Mouse (Mus musculus): ENCODE measurements at regions not wholly inside any gene's neighbourhood (a gene's known extent, or its start where the extent isn't known, plus 50 kb on each side); places are given as distances from the start of the nearest gene placed in this dataset.

- ATAC-seq (ENCODE audit: low FRiP score, low TSS enrichment), result no peak
- no peaks in the 10 kb centered on the region for H3K9me3 ChIP-seq (ENCODE audit: low read length)
- H3K9ac ChIP-seq (replicated peaks; ENCODE audit: low read length), result no peak overlapping the region
- H3K27ac ChIP-seq (ENCODE audit: low read length), result no peak overlapping the region
- no peak overlapping the region for H3K4me3 ChIP-seq (ENCODE audit: low read length)
- H3K4me2 ChIP-seq (replicated peaks; ENCODE audit: low read depth, low read length), result no peak overlapping the region
- H3K4me1 ChIP-seq (ENCODE audit: insufficient read depth, low read length), result no peaks in the 10 kb centered on the region
- H3K36me3 ChIP-seq (ENCODE audit: insufficient read depth, low read length), result no peaks in the 10 kb centered on the region
- H3K27me3 ChIP-seq (ENCODE audit: insufficient read depth, low read length), result no peaks in the 10 kb centered on the region
- WGBS, result 88% methylated on average over 3 of the region's 3 CpGs
These were observed 142.3 kb upstream of the Otx2 start for GRCm38 (mm10) chr14:48815941-48816340.

GRCm38 (mm10) chr14:48815231-48815728, 141.7 kb upstream of the Otx2 start:
- ATAC-seq (ENCODE audit: low FRiP score, low TSS enrichment), result no peak
- WGBS, result 72% methylated on average over 8 of the region's 8 CpGs
- H3K4me3 ChIP-seq (ENCODE audit: low read length), result no peak overlapping the region
- no peak overlapping the region for H3K9ac ChIP-seq (replicated peaks; ENCODE audit: low read length)
- H3K4me1 ChIP-seq (ENCODE audit: insufficient read depth, low read length), result no peaks in the 10 kb centered on the region
- no peaks in the 10 kb centered on the region for H3K9me3 ChIP-seq (ENCODE audit: low read length)
- no peak overlapping the region for H3K27ac ChIP-seq (ENCODE audit: low read length)
- no peaks in the 10 kb centered on the region for H3K36me3 ChIP-seq (ENCODE audit: insufficient read depth, low read length)
- no peaks in the 10 kb centered on the region for H3K27me3 ChIP-seq (ENCODE audit: insufficient read depth, low read length)
- H3K4me2 ChIP-seq (replicated peaks; ENCODE audit: low read depth, low read length), result no peak overlapping the region

DNA sequence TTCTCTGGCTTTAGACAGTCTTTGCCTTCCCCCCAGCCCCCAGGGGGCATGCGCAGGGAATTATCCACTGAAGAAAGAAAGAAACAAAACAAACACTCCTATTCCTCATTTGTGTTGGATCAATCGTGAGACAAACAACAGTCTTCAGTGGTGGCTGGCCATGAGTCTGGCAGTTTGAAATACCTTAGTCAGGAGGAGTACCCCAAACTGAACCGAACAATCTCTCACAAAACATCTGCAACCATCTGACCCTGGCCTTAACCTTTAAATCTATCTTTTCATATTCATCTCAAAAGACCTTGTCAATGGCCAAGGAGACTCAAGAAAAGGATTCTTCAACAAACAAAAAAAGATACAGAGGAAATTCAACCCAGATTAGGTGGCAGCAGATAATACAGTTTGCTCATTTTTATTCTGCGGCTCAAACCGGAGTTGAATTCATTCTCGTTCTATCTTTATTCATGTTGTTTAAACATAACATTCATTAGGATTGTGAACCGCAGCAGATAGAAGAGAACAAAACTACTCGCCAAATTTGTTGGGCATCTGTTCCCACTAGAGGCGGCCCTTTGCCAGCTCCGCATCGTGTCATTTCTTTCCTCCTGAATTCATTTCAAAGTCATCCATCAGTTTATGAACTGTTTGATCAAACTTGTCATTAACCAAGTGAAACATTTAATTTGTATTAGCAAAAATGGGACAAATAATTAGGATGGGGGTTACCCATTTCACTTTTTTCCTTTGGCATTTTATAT, 139.3 kb upstream of the Otx2 start:
- Histone ChIP-seq H3K4me1 (ENCODE audit: insufficient read depth, low read length) (no peaks in the 10 kb centered on the region), H3K27me3 (ENCODE audit: insufficient read depth, low read length) (no peaks in the 10 kb centered on the region), H3K27ac (ENCODE audit: low read length) (no peak overlapping the region), H3K9ac (replicated peaks; ENCODE audit: low read length) (no peak overlapping the region), H3K4me2 (replicated peaks; ENCODE audit: low read depth, low read length) (no peak overlapping the region), H3K4me3 (ENCODE audit: low read length) (no peak overlapping the region), H3K9me3 (ENCODE audit: low read length) (no peaks in the 10 kb centered on the region), H3K36me3 (ENCODE audit: insufficient read depth, low read length) (no peaks in the 10 kb centered on the region)
- ATAC-seq (ENCODE audit: low FRiP score, low TSS enrichment), result no peak
- 88% methylated on average over 11 of the region's 11 CpGs for WGBS

GRCm38 (mm10) chr14:48804098-48804497, 130.5 kb upstream of the Otx2 start:
- Histone ChIP-seq H3K9me3 (ENCODE audit: low read length) (no peaks in the 10 kb centered on the region), H3K36me3 (ENCODE audit: insufficient read depth, low read length) (no peaks in the 10 kb centered on the region), H3K9ac (replicated peaks; ENCODE audit: low read length) (no peak overlapping the region), H3K27ac (ENCODE audit: low read length) (no peak overlapping the region), H3K4me3 (ENCODE audit: low read length) (no peak overlapping the region), H3K27me3 (ENCODE audit: insufficient read depth, low read length) (no peaks in the 10 kb centered on the region), H3K4me2 (replicated peaks; ENCODE audit: low read depth, low read length) (no peak overlapping the region), H3K4me1 (ENCODE audit: insufficient read depth, low read length) (no peaks in the 10 kb centered on the region)
- 90% methylated on average over 4 of the region's 4 CpGs for WGBS
- no peak for ATAC-seq (ENCODE audit: low FRiP score, low TSS enrichment)

- H3K4me3 ChIP-seq (ENCODE audit: low read length), result no peak overlapping the region
- no peaks in the 10 kb centered on the region for H3K27me3 ChIP-seq (ENCODE audit: insufficient read depth, low read length)
- H3K36me3 ChIP-seq (ENCODE audit: insufficient read depth, low read length), result no peaks in the 10 kb centered on the region
- no peak overlapping the region for H3K4me2 ChIP-seq (replicated peaks; ENCODE audit: low read depth, low read length)
- no peak for ATAC-seq (ENCODE audit: low FRiP score, low TSS enrichment)
- H3K4me1 ChIP-seq (ENCODE audit: insufficient read depth, low read length), result no peaks in the 10 kb centered on the region
- H3K27ac ChIP-seq (ENCODE audit: low read length), result no peak overlapping the region
- H3K9me3 ChIP-seq (ENCODE audit: low read length), result no peaks in the 10 kb centered on the region
- 40% methylated on average over 14 of the region's 14 CpGs for WGBS
- H3K9ac ChIP-seq (replicated peaks; ENCODE audit: low read length), result no peak overlapping the region
These were observed 127.7 kb upstream of the Otx2 start for GRCm38 (mm10) chr14:48801283-48801682.

DNA sequence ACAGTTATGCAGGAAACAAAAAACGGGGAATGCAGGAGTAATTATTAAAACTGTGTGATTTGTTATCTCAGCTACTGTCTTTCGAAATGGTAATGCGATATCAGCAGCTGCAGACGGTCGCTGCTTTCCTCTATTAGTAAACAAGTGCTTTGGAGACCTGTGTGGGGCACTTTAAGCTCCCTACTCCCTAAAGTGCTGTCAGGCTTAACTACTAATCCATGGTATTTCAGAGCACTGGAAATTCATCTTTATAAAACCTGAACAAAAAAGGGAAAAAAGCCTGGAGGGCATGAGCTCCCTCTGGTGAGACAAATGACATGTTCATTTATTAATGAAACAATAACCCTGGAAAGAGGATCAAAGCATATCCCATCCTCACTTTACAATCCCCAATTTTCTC, 127.2 kb upstream of the Otx2 start:
- Histone ChIP-seq H3K4me2 (replicated peaks; ENCODE audit: low read depth, low read length) (no peak overlapping the region), H3K9ac (replicated peaks; ENCODE audit: low read length) (no peak overlapping the region), H3K4me3 (ENCODE audit: low read length) (no peak overlapping the region), H3K4me1 (ENCODE audit: insufficient read depth, low read length) (no peaks in the 10 kb centered on the region), H3K9me3 (ENCODE audit: low read length) (no peaks in the 10 kb centered on the region), H3K36me3 (ENCODE audit: insufficient read depth, low read length) (no peaks in the 10 kb centered on the region), H3K27ac (ENCODE audit: low read length) (no peak overlapping the region), H3K27me3 (ENCODE audit: insufficient read depth, low read length) (no peaks in the 10 kb centered on the region)
- no peak for ATAC-seq (ENCODE audit: low FRiP score, low TSS enrichment)
- WGBS, result 18% methylated on average over 5 of the region's 5 CpGs

DNA sequence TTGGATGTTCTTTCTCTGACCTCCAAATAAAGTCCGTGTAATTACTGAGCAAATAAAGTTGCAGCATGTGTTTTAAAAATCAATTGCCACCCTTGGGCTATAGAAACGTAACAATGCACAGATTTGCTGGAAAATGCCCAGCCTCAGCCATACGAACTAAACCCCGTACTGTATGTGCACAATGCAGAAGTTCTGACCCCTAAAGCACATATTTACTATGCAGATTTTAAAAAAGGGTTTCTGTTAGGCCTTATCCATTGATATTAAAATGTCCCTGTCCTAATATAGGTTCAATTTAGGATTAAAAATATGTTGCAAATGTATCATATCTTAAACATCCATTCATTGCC, 126.5 kb upstream of the Otx2 start:
- no peaks in the 10 kb centered on the region for H3K36me3 ChIP-seq (ENCODE audit: insufficient read depth, low read length)
- no peaks in the 10 kb centered on the region for H3K9me3 ChIP-seq (ENCODE audit: low read length)
- no peak overlapping the region for H3K4me2 ChIP-seq (replicated peaks; ENCODE audit: low read depth, low read length)
- no peak overlapping the region for H3K4me3 ChIP-seq (ENCODE audit: low read length)
- H3K27me3 ChIP-seq (ENCODE audit: insufficient read depth, low read length), result no peaks in the 10 kb centered on the region
- no peak for ATAC-seq (ENCODE audit: low FRiP score, low TSS enrichment)
- no peak overlapping the region for H3K9ac ChIP-seq (replicated peaks; ENCODE audit: low read length)
- H3K4me1 ChIP-seq (ENCODE audit: insufficient read depth, low read length), result no peaks in the 10 kb centered on the region
- no peak overlapping the region for H3K27ac ChIP-seq (ENCODE audit: low read length)
- WGBS, result 49% methylated on average over 4 of the region's 4 CpGs

- Histone ChIP-seq H3K9ac (replicated peaks; ENCODE audit: low read length) (no peak overlapping the region), H3K4me1 (ENCODE audit: insufficient read depth, low read length) (no peaks in the 10 kb centered on the region), H3K9me3 (ENCODE audit: low read length) (no peaks in the 10 kb centered on the region), H3K4me3 (ENCODE audit: low read length) (no peak overlapping the region), H3K27ac (ENCODE audit: low read length) (no peak overlapping the region), H3K4me2 (replicated peaks; ENCODE audit: low read depth, low read length) (no peak overlapping the region), H3K36me3 (ENCODE audit: insufficient read depth, low read length) (no peaks in the 10 kb centered on the region), H3K27me3 (ENCODE audit: insufficient read depth, low read length) (no peaks in the 10 kb centered on the region)
- no peak for ATAC-seq (ENCODE audit: low FRiP score, low TSS enrichment)
- 48% methylated on average over 10 of the region's 10 CpGs for WGBS
These were observed 126.0 kb upstream of the Otx2 start for GRCm38 (mm10) chr14:48799442-48800099.

- no peak overlapping the region for H3K4me2 ChIP-seq (replicated peaks; ENCODE audit: low read depth, low read length)
- H3K9me3 ChIP-seq (ENCODE audit: low read length), result no peaks in the 10 kb centered on the region
- H3K4me3 ChIP-seq (ENCODE audit: low read length), result no peak overlapping the region
- H3K27ac ChIP-seq (ENCODE audit: low read length), result no peak overlapping the region
- 81% methylated on average over 5 of the region's 5 CpGs for WGBS
- no peaks in the 10 kb centered on the region for H3K4me1 ChIP-seq (ENCODE audit: insufficient read depth, low read length)
- no peak for ATAC-seq (ENCODE audit: low FRiP score, low TSS enrichment)
- H3K27me3 ChIP-seq (ENCODE audit: insufficient read depth, low read length), result no peaks in the 10 kb centered on the region
- no peaks in the 10 kb centered on the region for H3K36me3 ChIP-seq (ENCODE audit: insufficient read depth, low read length)
- H3K9ac ChIP-seq (replicated peaks; ENCODE audit: low read length), result no peak overlapping the region
These were observed 117.9 kb upstream of the Otx2 start for GRCm38 (mm10) chr14:48791507-48791906.

GRCm38 (mm10) chr14:48779327-48779726, 105.7 kb upstream of the Otx2 start:
- Histone ChIP-seq H3K9ac (replicated peaks; ENCODE audit: low read length) (no peak overlapping the region), H3K4me1 (ENCODE audit: insufficient read depth, low read length) (no peaks in the 10 kb centered on the region), H3K27me3 (ENCODE audit: insufficient read depth, low read length) (no peaks in the 10 kb centered on the region; the same call in 1 of the 2 replicates), H3K9me3 (ENCODE audit: low read length) (no peaks in the 10 kb centered on the region), H3K4me3 (ENCODE audit: low read length) (no peak overlapping the region), H3K27ac (ENCODE audit: low read length) (no peak overlapping the region), H3K36me3 (ENCODE audit: insufficient read depth, low read length) (no peaks in the 10 kb centered on the region), H3K4me2 (replicated peaks; ENCODE audit: low read depth, low read length) (no peak overlapping the region)
- no peak for ATAC-seq (ENCODE audit: low FRiP score, low TSS enrichment)
- WGBS, result 89% methylated on average over 1 of the region's 1 CpGs

Measured in kidney, embryonic 16.5 days (tissue).